Mouse (Mus musculus) kidney, postnatal 36 days (tissue): ENCODE measurements around the gene Sfxn5.

ENCODE experiments used
- DNase-seq, 2 experiments: peaks; one replicate each; pipeline ENCODE4 v3.0.0; 2021 to 2022; ENCODE audit warnings: mixed read lengths in 2 of 2

The Sfxn5 gene

DNA sequence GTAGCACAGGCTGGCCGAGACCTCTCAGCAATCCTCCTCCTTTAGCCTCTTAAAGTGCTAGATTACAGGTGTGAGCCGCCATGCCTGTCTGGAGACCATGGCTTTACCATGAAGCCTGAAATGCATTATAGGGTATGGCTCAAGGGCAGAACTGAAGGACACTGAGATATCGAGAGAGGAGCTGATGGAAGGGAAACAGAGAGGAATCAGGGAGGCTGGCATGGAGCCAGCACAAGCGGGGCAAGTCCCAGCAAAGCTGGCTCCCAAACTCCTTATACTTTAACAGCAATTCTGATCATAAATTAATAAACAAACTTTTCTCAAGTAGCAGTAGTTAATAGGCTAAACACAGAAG lies 30.7 kb upstream of the Sfxn5 start:
- peak in 1 of 2 experiments; percentile 62 for DNase-seq

DNA sequence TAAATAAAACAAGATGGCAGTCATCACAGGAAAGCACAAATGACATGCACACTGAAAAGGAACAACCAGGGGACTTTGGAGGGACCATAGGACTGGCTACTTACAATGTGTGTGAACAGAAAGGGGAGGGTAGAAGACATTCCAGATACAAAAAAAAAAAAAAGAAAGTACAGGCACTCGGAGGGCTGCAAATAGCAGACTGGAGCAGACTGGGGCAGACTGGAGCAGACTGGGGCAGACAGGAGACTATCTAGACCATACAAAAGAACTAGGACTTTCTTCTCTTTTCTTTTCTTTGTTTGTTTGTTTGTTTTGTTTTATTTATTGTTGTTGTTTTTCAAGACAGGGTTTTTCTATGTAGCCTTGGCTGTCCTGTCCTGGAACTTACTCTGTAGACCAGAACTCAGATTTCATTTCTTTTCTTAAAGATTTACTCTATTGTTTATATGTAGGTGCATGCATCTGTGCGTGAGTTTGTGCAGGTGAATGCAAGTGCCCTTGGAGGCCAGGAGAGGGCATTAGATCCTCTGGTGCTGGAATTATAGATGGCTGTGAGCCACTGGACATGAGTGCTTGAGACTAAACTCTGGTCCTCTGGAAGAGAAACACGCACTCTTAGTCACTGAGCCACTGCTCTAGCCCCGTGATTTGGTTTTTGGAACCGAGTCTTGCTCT lies 30.1 kb upstream of the Sfxn5 start:
- DNase-seq: no peak

DNA sequence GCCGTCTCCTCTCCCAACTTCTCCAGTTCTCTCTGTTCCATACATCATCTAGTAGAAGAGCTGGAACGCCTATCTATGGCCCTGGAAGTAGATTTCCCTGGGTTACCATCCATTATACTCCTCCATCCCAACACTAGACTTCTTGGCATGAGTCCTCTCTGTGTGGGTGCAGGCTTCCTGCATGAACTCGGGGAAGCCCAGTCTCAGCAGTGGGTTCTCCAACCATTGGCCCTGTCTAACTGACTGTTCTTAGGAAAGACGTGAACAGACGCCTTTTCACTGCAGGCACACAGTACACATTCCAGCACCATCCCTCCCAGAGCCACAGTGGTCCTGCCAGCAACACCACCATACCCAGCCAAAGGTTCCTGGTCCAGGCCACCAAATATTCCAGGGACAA lies 29.4 kb upstream of the Sfxn5 start:
- no peak for DNase-seq

DNA sequence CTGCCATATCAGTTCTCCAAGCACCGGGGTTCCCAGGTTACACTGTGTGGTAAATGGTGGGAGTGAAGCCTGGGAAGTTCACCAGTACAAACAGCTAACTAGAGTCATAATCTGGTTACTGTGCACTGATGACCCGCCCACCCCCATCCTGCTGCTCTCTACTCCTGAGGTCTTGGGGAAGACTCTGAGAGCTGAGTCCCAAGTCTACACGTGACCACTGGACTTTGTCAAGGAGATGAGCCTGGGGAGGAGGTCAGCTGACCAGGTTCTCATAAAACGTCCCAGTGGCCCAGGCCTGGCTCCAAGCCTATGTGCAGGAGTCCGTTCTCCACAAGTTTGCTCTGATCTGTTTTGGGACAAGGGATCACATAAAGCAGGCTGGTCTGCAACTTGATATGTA lies 27.1 kb upstream of the Sfxn5 start:
- peak; percentile 90 to 94 for DNase-seq

DNA sequence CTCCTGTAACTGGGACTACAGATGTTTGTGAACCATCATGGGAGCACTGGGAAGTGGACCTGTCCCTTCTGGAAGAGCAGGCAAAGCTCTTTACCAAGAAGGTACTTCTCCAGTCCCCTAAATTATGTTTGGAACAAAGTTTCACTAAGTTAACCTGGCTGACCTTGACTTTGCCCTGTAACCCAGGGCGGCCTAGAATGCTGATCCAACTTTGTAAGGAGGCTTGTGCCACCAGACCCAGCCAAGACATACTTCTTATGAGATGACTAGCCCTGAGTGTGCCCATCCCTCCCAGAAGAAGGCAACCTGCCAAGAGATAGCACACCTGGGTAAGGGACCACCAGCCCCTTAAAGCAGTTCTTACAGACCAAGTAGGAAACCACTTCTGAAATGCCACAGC lies 25.7 kb upstream of the Sfxn5 start:
- DNase-seq: peak in 1 of 2 experiments; percentile 61

DNA sequence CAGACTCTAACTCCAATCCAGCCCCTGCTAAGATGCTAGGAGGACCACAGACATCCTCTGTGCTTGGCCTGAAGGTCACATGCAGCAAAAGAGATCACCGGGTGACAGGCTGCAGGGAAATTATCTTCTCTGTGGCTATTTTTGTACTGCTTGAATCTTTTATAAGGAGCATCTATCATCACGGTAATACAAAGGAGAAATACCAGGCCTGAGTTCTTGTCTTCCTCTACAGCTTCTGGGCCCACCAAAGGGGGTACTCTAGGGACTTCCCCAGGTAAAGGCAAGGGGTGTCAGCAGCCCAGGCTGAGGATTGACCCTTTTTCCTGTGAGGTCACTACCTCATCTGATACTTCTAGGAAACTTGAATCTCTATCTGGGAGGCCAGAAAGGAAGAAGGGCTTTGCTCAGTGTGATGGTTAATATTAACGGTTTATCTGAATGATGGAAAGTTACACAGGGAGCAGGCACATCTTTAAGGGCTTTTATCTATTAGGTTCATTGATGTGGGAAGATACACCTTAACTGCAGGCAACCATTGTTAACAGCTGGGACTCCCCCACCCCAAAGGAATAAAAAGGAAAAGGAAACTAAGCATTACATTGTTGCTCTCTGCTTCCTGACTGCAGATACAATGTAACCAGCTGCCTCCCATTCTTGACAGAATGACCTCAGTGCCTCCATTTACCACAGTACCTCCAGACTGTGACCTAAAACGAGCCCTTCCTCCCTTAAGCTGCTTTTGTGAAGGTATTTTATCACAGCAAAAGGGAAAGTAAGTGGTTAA lies 23.7 kb upstream of the Sfxn5 start:
- no peak for DNase-seq

DNA sequence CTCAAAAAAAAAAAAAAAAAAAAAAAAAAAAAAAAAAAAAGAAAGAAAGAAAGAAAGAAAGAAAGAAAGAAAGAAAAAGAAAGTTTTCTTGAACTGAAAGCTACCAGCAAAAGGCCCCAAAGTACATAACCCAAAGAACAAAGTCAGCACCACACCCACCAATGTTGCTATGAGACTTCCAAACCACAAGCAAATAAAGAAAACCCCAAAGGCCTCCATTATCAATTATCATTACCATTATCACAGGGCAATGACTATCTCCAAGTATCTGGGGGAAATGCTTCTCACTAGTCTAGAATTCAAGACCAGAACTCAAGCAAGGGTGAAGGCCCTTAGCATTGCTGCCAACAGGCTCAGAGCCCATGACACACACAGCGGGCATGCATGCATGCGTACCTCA lies 22.5 kb upstream of the Sfxn5 start:
- no peak for DNase-seq

DNA sequence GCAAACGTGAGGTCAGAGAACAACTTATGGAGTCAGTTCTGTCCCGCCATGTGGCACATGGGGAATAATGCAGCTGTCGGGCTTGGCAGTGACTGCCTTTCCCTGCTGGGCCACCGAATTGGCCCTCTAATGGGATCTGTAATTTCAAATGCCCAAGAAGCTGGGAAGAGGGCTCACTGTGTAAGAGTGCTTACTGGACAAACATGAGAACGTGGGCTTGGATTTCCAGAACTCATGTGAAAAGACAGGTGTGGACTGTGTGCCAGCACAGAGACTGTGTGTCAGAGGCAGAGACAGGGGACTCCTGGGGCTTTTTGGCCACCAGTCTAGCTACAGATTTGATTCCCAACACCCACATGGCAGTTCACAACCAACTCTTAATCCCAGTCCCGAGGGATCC lies 21.5 kb upstream of the Sfxn5 start:
- DNase-seq: no peak

DNA sequence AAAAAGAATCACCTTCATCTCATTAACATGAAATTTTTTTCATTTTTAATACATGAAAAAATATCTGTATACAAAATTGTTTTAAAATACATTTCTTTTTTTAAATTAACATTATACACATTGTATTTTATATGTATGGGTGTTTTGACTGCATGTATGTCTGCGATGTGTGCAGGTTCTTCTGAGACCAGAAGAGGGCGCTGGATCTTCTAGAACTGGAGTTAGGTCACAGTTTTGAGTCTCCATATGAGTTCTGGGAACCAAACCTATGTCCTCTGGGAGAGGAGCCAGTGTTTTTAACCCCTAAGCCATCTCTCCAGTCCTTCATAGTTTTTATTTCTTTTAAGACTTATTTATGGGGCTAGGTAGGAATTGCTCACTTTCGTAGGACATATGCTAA lies 20.5 kb upstream of the Sfxn5 start:
- DNase-seq: peak in 1 of 2 experiments; percentile 43

DNA sequence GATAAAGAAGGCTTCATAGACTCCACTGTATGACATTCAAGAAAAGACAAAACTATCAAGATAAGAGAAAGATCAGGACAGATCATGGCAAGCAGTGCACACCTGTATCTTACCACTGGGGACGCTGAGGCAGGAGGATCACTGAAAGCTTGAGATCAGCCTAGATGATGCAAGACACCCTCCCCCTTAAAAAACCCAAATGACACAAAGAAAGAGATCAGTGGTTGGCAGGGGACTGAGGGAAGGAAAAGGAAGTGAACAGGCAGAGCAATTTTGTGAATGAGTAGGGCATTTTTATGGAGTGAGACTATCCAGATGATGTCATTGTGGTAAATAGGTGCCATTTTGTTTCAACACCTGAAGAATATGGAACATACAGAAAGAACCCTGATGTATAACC lies 16.9 kb upstream of the Sfxn5 start:
- no peak for DNase-seq

DNA sequence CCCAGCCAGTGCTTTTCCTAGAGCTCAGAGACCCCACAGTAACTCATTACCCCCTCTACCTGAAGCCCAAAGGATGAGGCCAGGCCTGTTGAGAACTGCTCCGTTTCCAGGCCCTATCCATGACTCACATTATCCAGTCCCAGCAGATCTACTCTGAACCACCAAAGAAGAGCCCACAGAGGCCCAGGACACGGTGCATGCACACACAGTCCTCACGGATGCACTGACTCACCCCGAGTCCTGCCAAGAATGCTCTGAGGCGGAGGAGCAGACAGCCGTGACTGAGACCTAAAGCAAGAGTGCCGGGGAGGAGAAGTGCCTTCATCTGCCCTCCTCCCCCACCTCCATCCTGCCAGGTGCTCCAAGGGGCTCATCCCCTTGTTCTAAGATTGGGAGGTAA lies 16.0 kb upstream of the Sfxn5 start:
- peak; percentile 61 to 69 for DNase-seq

DNA sequence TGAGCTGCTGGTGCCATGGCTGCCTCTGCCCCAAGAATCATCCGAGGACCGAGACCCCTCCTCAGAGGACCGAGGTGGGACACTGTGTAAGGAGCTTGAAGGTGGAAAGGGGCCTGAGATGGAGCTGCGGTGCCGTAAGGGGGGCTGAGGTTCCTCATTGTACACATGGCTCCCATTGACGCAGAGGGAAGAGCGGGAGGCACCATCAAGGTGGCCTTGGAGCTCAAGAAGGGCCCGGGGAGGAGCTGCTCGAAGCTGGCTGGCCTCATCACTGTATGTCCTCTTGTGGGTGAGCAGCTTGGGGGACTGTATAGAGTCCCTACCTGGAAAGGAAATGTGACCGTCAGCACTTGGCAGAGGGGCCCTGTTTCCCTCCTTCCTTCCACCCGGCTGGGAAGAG lies 14.9 kb upstream of the Sfxn5 start:
- no peak for DNase-seq

DNA sequence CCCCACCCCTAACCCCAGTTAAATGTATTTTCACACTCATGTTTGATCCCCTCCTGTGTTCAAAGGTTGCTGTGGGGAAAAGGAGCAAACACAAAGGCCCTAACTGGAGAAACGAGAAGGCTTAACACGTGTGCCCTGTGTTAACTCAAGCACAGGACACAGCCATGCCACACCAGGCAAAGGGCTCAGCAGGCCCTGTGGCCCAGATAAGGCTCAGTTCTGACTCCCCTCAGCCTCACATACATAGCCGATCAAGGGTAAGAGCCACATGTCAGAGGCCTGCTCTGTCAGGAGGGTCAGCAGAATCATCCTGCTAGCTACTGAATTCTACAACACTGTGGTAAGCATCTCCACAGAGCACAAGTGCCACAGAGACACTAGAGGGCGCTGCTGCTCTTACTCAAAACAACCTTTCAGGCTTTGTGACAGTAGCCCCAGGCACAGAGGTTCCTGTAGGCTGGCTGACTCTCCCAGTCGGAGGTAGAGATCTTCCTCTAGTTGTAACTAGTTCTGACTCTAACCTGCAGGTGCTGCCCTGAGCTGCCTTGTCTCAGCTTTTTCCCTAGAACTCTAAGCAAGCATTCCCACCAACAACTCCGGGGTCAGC lies 12.9 kb upstream of the Sfxn5 start:
- peak; percentile 92 to 93 for DNase-seq

DNA sequence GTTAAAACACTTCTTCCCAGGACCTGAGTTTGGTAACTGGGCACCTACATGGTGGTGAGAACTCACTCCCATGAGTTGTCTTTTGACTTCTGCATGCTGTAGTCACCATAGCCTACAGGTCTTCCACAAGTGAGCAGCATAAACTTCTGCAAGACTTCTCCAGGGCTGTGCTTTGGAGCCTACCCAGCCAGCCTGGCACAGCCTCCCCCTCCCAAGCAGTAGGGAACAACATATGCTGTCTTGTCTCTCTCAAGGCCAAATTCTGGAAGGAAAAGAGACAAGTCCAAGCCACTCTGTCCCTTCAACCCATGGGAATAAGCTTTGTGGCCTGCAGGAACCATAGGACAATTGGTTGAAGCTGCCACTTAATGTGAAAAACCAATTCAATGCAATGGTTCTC lies 11.7 kb upstream of the Sfxn5 start:
- DNase-seq: no peak

DNA sequence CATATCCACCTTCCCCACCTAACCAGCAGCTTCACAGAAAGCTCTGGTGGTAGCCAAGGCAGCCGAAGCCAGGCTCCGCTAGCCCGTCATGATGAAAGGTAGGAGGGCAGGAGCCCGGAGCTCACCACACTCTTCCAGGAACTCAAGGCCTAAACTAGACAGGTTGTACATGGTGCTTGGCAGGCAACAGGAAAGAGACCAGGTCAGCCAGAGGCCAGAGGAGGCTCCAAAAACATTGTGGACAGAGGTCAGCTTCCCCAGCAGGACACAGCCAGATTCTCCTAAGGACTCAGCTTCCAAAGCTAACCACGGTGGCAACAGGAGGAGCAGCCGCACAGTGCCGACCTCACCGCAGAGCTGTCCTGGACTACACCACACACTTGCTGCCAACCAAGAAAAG lies 9.8 kb upstream of the Sfxn5 start:
- DNase-seq: peak; percentile 39 to 50

DNA sequence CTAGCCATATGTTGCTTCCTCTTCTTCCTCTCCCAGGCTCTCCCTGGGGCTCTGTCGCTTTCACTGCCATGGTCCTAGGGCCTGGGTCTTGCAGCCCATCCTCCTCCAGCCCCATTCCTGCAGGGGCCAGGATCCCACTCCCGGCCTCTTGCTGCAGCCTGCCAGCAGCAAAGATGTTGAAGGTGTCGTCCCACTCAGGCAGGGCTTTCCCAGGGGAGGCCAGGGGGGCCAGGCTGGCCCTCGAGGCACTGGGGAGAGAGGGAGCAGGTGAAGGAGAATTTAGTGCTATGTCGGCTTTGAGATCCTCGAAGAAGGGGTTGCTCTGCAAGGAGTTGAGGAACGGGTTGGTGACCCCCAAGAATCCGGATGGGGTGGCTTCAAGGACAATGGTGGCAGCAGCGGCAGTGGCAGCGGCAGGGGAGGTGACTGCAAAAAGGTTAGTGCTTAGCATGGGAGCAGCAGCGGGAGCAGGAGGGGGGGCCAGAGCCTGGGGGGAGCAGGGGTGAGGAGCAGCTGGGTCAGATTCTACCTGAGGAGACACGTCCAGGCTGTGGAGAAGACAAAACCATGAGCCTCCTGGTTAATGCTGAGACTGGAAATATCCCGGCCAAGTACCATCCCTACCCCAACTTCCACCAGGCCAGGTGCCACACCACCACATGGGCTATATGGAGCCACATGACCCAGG lies 8.7 kb upstream of the Sfxn5 start:
- DNase-seq: no peak

DNA sequence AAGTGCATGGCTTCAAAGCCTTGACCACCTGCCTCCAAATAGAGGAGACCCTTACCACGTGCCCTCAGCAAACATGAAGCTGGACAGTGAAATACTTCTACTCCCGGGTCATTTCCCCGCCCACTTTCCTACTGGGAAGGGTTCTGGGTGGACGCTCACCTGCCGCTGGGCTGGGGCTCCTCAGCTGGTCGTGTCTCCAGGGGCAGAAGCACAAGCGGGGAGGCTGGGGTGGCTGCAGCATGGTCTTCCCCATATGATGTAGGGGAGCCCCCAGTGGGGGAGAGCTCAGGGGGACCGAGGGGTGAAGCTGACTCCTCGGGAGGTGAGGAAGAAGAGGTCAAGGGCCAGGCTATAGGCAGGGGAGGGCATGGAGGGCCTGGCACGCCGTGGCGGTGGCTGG lies 7.0 kb upstream of the Sfxn5 start:
- DNase-seq: no peak

DNA sequence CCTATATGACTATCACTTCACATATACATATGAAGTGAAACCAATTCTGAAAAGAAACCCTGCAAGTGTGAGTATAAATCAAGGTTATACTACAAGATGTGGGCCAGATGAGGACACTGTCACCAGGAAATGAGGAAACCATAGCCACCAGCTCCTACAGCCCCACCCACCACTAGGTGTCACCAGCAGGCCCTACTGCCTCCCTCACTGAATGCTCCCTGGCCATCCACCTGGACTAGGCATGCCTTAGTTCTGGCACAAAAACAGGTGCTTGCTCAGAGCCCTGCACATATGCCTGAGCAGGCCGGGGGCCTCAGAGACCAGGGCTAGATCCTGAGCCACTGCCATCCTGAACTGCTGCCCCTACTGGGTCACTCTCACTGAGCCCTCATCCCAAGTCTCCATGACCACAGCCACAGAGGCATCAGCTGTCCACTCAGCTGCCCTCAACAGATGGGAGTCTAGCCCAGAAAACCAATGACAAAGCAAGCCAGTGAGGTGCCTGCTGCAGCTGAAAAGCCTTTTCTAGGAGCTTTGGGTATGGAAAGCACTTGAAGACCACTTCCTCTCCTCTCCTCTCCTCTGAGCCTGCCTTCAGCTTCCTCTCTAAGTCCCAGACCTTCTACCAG lies 6.2 kb upstream of the Sfxn5 start:
- peak; percentile 68 to 84 for DNase-seq

DNA sequence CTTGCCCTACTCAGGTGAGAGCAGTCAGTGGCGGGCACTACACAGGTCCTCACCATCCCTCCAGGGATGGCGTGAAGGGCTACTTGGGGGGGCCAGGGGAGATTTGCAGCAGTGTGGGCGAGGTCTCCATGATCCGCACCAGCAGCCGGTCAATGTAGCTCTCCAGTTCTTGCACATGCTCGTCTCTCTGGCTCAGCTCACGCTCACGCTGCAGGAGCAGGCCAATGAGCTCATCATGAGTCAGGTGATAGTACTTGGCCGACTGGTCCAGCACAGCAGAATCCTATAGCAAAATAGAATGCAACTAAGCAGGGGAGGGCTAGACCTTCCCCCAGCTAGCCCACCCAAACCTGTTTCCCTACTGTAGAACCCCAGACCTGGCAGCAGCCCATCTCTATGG lies 3.7 kb upstream of the Sfxn5 start:
- no peak for DNase-seq

DNA sequence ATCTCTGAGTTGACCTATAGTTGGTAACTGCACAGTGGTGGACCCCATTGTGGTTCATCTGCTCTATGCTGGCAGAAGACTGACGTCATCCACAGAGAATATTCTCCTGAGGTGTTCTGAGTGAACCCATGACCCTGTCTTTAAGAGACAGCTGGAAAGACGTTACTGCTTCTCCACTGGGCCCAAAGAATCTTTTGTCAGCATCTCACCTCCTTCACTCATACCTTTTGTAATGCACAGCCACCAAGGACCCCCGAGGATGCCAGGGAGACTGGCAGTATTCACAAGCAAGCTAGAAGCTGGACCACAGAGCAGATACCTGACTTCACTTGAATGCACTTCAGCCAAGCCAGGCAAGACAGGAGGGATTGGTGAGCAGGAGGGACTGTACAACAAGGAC lies 2.1 kb upstream of the Sfxn5 start:
- DNase-seq: no peak

DNA sequence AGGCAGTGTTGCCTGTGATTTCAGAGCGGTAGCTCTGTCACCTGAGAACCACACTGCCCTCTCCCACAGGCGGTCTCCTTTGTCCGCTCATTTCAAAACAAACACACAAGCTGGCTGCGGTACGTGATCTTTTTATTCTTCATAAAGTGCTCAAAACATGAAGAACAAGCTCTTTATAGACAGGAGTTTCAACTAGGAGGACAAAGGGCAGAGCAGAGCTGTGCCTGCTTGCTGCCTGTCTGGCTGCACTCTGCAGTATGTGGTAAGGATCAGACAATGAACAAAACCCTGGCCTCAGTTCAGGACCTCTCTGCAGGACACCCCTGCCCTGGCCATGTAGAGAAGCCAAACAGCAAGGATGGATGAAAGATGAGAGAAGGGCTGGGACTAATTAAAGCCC lies 1.6 kb upstream of the Sfxn5 start:
- DNase-seq: peak; percentile 27 to 35

DNA sequence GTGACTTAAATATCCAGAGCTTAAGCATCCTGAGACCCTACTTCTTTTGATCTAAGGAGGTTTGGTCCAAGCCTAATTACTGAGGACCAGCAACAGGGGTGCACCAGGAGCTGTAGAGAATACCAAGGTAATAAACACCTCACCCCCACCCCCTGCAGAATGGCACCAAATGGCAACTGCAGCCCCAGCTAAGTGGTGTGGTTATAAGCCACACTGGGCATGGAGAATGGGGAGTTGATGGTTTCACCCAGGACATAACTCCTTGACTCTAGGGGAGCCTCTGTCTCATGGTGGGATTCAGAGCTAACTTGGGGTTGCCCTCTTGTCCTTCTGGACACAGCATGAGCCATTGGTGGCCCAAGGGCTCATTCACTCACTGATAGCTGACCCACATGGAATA lies 1.0 kb upstream of the Sfxn5 start:
- DNase-seq: no peak

DNA sequence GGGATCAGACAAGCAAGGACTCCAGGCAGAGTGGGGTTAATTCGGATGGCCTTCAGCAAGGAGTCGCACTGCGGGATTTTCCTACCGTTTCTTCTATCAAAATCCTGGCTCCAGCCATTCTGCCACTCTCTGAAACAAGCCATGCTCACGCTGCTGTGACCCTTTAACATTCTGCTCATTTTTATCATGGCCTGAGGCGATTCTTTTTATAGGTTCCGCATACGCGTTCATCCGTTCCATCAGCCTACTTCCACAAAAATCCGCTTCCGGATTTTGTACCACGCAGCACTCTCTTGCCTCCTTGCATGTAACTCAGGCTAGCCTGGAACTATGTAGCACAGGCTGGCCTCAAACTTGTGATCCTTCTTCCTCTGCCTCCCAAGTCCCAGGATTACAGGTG lies 510 bp upstream of the Sfxn5 start:
- DNase-seq: peak; percentile 13 to 30
